Mouse (Mus musculus): ENCODE data around the gene Ccnb2. TPM values are rescaled to one million over a fixed set of nuclear protein-coding genes. Genes with fewer than 3 reads are reported as not detected.

Ccnb2 gene
- polyA plus RNA-seq, 1 experiment from 2014 or later = 76.2 TPM

GRCm38 (mm10) chr9:70401937-70402539, 19.3 kb downstream of the Ccnb2 start:
- Histone ChIP-seq H3K36me3 (peaks cover 17% of the 10 kb centered on the region), H3K27me3 (no peaks in the 10 kb centered on the region), H3K4me1 (replicated peaks) (no peaks in the 10 kb centered on the region), H3K9ac (replicated peaks) (no peak overlapping the region), H3K4me3 (replicated peaks) (no peak overlapping the region), H3K4me2 (replicated peaks) (no peak overlapping the region), H3K9me3 (no peaks in the 10 kb centered on the region), H3K27ac (no peak overlapping the region)
- no peak for ATAC-seq
- 88% methylated on average over 8 of the region's 8 CpGs for WGBS

- no peak overlapping the region for H3K4me3 ChIP-seq (replicated peaks)
- no peaks in the 10 kb centered on the region for H3K27me3 ChIP-seq
- H3K4me2 ChIP-seq (replicated peaks) = no peak overlapping the region
- 0 out of 2 replicates have a peak, but pooled peaks cover 4% of the 10 kb centered on the region for H3K36me3 ChIP-seq
- ATAC-seq = no peak
- 0 out of 2 replicates have a peak, but pooled peaks cover 2% of the 10 kb centered on the region for H3K4me1 ChIP-seq (replicated peaks)
- no peaks in the 10 kb centered on the region for H3K9me3 ChIP-seq
- H3K27ac ChIP-seq = no peak overlapping the region
- WGBS = 93% methylated on average over 2 of the region's 2 CpGs
- H3K9ac ChIP-seq (replicated peaks) = no peak overlapping the region
These were observed 25.3 kb downstream of the Ccnb2 start for GRCm38 (mm10) chr9:70396083-70396482.

GRCm38 (mm10) chr9:70395617-70396016, 25.7 kb downstream of the Ccnb2 start:
- no peak overlapping the region for H3K4me3 ChIP-seq (replicated peaks)
- WGBS = 87% methylated on average over 12 of the region's 12 CpGs
- ATAC-seq = no peak
- H3K4me1 ChIP-seq (replicated peaks) = 0 out of 2 replicates have a peak, but pooled peaks cover 2% of the 10 kb centered on the region
- H3K9ac ChIP-seq (replicated peaks) = no peak overlapping the region
- no peak overlapping the region for H3K4me2 ChIP-seq (replicated peaks)
- no peaks in the 10 kb centered on the region for H3K27me3 ChIP-seq
- H3K9me3 ChIP-seq = no peaks in the 10 kb centered on the region
- H3K27ac ChIP-seq = no peak overlapping the region
- 0 out of 2 replicates have a peak, but pooled peaks cover 4% of the 10 kb centered on the region for H3K36me3 ChIP-seq

- no peak overlapping the region for H3K27ac ChIP-seq
- no peaks in the 10 kb centered on the region for H3K9me3 ChIP-seq
- H3K9ac ChIP-seq (replicated peaks) = no peak overlapping the region
- 32% methylated on average over 6 of the region's 6 CpGs for WGBS
- H3K27me3 ChIP-seq = no peaks in the 10 kb centered on the region
- no peak overlapping the region for H3K4me2 ChIP-seq (replicated peaks)
- H3K36me3 ChIP-seq = no peaks in the 10 kb centered on the region
- H3K4me3 ChIP-seq (replicated peaks) = no peak overlapping the region
- 0 out of 2 replicates have a peak, but pooled peaks cover 2% of the 10 kb centered on the region for H3K4me1 ChIP-seq (replicated peaks)
- peak; percentile 45; the same call in 1 of the 2 replicates for ATAC-seq
These were observed 28.8 kb downstream of the Ccnb2 start for GRCm38 (mm10) chr9:70392563-70392907.

GRCm38 (mm10) chr9:70391660-70392562, 29.4 kb downstream of the Ccnb2 start:
- WGBS = 86% methylated on average over 12 of the region's 12 CpGs
- no peak overlapping the region for H3K4me2 ChIP-seq (replicated peaks)
- H3K27ac ChIP-seq = no peak overlapping the region
- H3K9me3 ChIP-seq = no peaks in the 10 kb centered on the region
- H3K36me3 ChIP-seq = no peaks in the 10 kb centered on the region
- no peak overlapping the region for H3K9ac ChIP-seq (replicated peaks)
- H3K27me3 ChIP-seq = no peaks in the 10 kb centered on the region
- H3K4me1 ChIP-seq (replicated peaks) = 0 out of 2 replicates have a peak, but pooled peaks cover 2% of the 10 kb centered on the region
- H3K4me3 ChIP-seq (replicated peaks) = no peak overlapping the region
- ATAC-seq = no peak

GRCm38 (mm10) chr9:70391042-70391441, 30.3 kb downstream of the Ccnb2 start:
- H3K4me2 ChIP-seq (replicated peaks) = no peak overlapping the region
- H3K9me3 ChIP-seq = no peaks in the 10 kb centered on the region
- H3K27ac ChIP-seq = no peak overlapping the region
- H3K4me3 ChIP-seq (replicated peaks) = no peak overlapping the region
- no peaks in the 10 kb centered on the region for H3K27me3 ChIP-seq
- 0 out of 2 replicates have a peak, but pooled peaks cover 2% of the 10 kb centered on the region for H3K4me1 ChIP-seq (replicated peaks)
- H3K9ac ChIP-seq (replicated peaks) = no peak overlapping the region
- WGBS = 85% methylated on average over 5 of the region's 5 CpGs
- ATAC-seq = no peak
- H3K36me3 ChIP-seq = no peaks in the 10 kb centered on the region

- H3K36me3 ChIP-seq = no peaks in the 10 kb centered on the region
- no peak overlapping the region for H3K9ac ChIP-seq (replicated peaks)
- H3K27me3 ChIP-seq = no peaks in the 10 kb centered on the region
- WGBS = 88% methylated on average over 3 of the region's 3 CpGs
- no peak for ATAC-seq
- no peak overlapping the region for H3K4me3 ChIP-seq (replicated peaks)
- no peaks in the 10 kb centered on the region for H3K9me3 ChIP-seq
- H3K4me2 ChIP-seq (replicated peaks) = no peak overlapping the region
- H3K4me1 ChIP-seq (replicated peaks) = 0 out of 2 replicates have a peak, but pooled peaks cover 2% of the 10 kb centered on the region
- H3K27ac ChIP-seq = no peak overlapping the region
These were observed 31.8 kb downstream of the Ccnb2 start for GRCm38 (mm10) chr9:70389548-70389947.

- Histone ChIP-seq H3K9me3 (no peaks in the 10 kb centered on the region), H3K4me1 (replicated peaks) (0 out of 2 replicates have a peak, but pooled peaks cover 2% of the 10 kb centered on the region), H3K27me3 (no peaks in the 10 kb centered on the region), H3K4me2 (replicated peaks) (no peak overlapping the region), H3K36me3 (no peaks in the 10 kb centered on the region), H3K4me3 (replicated peaks) (no peak overlapping the region), H3K27ac (no peak overlapping the region), H3K9ac (replicated peaks) (no peak overlapping the region)
- no peak for ATAC-seq
- WGBS = 91% methylated on average over 4 of the region's 4 CpGs
These were observed 33.8 kb downstream of the Ccnb2 start for GRCm38 (mm10) chr9:70387410-70388119.

GRCm38 (mm10) chr9:70384958-70385728, 36.2 kb downstream of the Ccnb2 start:
- Histone ChIP-seq H3K9ac (replicated peaks) (no peak overlapping the region), H3K4me1 (replicated peaks) (no peaks in the 10 kb centered on the region), H3K4me2 (replicated peaks) (no peak overlapping the region), H3K27me3 (no peaks in the 10 kb centered on the region), H3K9me3 (no peaks in the 10 kb centered on the region), H3K4me3 (replicated peaks) (no peak overlapping the region), H3K27ac (no peak overlapping the region), H3K36me3 (no peaks in the 10 kb centered on the region)
- 92% methylated on average over 18 of the region's 18 CpGs for WGBS
- no peak for ATAC-seq

GRCm38 (mm10) chr9:70384494-70384893, 36.9 kb downstream of the Ccnb2 start:
- Histone ChIP-seq H3K4me1 (replicated peaks) (no peaks in the 10 kb centered on the region), H3K4me3 (replicated peaks) (no peak overlapping the region), H3K27ac (no peak overlapping the region), H3K36me3 (no peaks in the 10 kb centered on the region), H3K27me3 (no peaks in the 10 kb centered on the region), H3K9me3 (no peaks in the 10 kb centered on the region), H3K4me2 (replicated peaks) (no peak overlapping the region), H3K9ac (replicated peaks) (no peak overlapping the region)
- 100% methylated on average over 4 of the region's 4 CpGs for WGBS
- no peak for ATAC-seq

GRCm38 (mm10) chr9:70383750-70384149, 37.6 kb downstream of the Ccnb2 start:
- no peak overlapping the region for H3K9ac ChIP-seq (replicated peaks)
- no peak for ATAC-seq
- H3K4me2 ChIP-seq (replicated peaks) = no peak overlapping the region
- H3K27ac ChIP-seq = no peak overlapping the region
- no peaks in the 10 kb centered on the region for H3K9me3 ChIP-seq
- no peaks in the 10 kb centered on the region for H3K27me3 ChIP-seq
- WGBS = 70% methylated on average over 10 of the region's 10 CpGs
- H3K4me3 ChIP-seq (replicated peaks) = no peak overlapping the region
- H3K4me1 ChIP-seq (replicated peaks) = no peaks in the 10 kb centered on the region
- H3K36me3 ChIP-seq = no peaks in the 10 kb centered on the region
